Mouse (Mus musculus) lung, adult 2 months (tissue): Measurements from ENCODE around the gene Plac1.

Source experiments
- CTCF ChIP-seq: fragments of 200-500 bp; IDR thresholded peaks from 2 replicates; pipeline ENCODE4 v1.5.1; 2011; ENCODE audit warnings: mild to moderate bottlenecking, low read length, control low read depth; ENCODE audit not compliant: insufficient read depth
- POLR2A ChIP-seq: fragments of 200-500 bp; IDR thresholded peaks from 2 replicates; pipeline ENCODE4 v1.6.1; 2011; ENCODE audit warnings: low read depth, mild to moderate bottlenecking, control low read depth, low read length, borderline replicate concordance; ENCODE audit errors: extremely low read depth

- TF ChIP-seq CTCF (no peak), POLR2A (no peak)
These were observed 216.9 kb downstream of the Plac1 start for GRCm38 (mm10) chrX:53023021-53023420.
